Mouse (Mus musculus): ENCODE results near the gene 2310057J18Rik. TPM values are rescaled to one million over a fixed set of nuclear protein-coding genes. Genes with fewer than 3 reads are reported as not detected.
"Not testable (repeated sequence)": the region's sequence is repeated elsewhere in the genome, so short reads cannot be mapped to it uniquely, and the experiment has no call there.

Gene 2310057J18Rik
- not detected in 2 replicates for polyA plus RNA-seq (2016; fragmentation: Nextera tagmentation; extraction: Ambion mirVana)

DNA sequence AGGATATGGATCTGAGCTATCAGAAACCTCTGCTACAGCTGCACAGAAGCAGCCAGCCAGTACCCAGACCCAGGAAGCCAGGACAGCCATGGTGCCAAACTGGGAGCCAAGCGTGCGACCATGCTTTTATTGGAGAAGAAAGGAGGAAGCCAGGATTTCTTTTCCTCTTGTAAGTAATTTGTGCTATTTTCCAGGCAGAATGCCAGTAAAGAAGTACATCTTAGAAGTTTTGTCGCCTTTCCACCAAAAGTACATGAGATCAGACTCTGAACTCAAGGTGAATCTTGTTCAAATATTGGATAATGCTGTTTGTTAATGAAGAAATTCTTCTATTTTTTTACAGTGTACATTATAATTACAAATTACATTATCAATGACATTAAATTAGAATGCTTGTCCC is at the start of gene 2310057J18Rik:
2310057J18Rik (minus strand) TSS at position 101 of the 400 bp plus-strand sequence.
- no peaks in the 10 kb centered on the region for H3K4me1 ChIP-seq
- no peaks in the 10 kb centered on the region for H3K9me3 ChIP-seq
- H3K4me3 ChIP-seq: no peak within 1 kb of the TSS
- no peaks in the 10 kb centered on the region for H3K27me3 ChIP-seq
- no peak within 1 kb of the TSS for H3K4me2 ChIP-seq (replicated peaks)
- H3K9ac ChIP-seq (replicated peaks): no peak within 1 kb of the TSS
- H3K36me3 ChIP-seq: no peaks in the 10 kb centered on the region
- H3K27ac ChIP-seq (replicated peaks): no peak within 1 kb of the TSS
- ATAC-seq (ENCODE audit: low FRiP score, low read depth): no peak
- 93% methylated on average over 3 of the region's 3 CpGs for WGBS

DNA sequence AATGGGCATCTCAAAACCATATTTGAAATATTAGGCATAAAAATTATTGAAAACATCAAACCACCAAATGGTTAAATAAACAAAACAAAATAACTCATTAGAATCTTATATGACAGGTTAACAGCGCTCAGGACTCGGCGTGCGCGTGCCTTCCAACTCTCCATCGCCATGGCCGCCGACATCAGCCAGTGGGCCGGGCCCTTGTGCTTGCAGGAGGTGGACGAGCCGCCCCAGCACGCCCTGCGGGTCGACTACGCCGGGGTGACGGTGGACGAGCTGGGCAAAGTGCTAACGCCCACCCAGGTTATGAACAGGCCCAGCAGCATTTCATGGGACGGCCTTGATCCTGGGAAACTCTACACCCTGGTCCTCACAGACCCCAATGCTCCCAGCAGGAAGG is 43.9 kb upstream of the 2310057J18Rik start:
- H3K9me3 ChIP-seq; H3K36me3 ChIP-seq; H3K4me1 ChIP-seq; ATAC-seq (ENCODE audit: low FRiP score, low read depth); H3K4me3 ChIP-seq; H3K4me2 ChIP-seq (replicated peaks); H3K27ac ChIP-seq (replicated peaks); H3K9ac ChIP-seq (replicated peaks); H3K27me3 ChIP-seq: not testable (repeated sequence)
- 92% methylated on average over 11 of the region's 20 CpGs for WGBS

DNA sequence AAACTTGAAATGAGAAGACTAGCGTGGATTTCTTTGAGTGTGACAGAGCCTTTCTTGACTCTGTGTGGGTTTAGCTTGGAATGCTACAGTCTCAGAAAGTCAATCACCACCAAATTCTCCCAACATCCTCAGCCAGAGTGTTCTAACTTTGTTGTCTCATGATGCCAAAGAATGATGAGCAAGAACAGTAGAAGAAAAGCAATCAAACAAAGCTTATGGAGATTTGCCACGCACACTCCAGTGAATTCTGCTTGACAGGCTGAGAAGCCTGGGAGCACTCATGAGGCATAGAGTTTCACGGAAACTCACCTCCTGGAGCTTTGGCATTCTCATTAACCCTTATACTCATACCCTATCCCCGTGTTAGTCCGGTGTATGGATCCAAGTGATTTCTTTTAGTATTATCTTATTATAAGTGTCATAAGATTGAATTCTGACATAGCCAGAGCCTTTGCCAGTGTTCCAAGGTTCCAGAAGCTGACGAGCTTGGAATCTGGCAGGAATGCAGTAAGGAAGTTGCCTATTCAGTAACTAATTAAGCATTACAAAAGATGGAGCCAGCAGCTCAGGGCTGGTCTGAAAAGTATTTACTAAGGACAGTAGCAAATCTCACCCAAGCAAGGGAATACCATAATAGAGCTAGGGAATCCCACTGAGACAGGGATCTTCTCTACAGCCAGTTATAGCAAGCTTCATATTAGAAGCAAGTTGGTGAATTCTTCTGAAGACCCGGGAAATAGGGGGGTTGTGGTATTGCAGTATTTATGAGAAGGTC is 33.6 kb upstream of the 2310057J18Rik start:
- no peaks in the 10 kb centered on the region for H3K9me3 ChIP-seq
- ATAC-seq (ENCODE audit: low FRiP score, low read depth): no peak
- 65% methylated on average over 7 of the region's 7 CpGs for WGBS
- no peak overlapping the region for H3K9ac ChIP-seq (replicated peaks)
- H3K4me1 ChIP-seq: no peaks in the 10 kb centered on the region
- H3K27ac ChIP-seq (replicated peaks): no peak overlapping the region
- no peak overlapping the region for H3K4me2 ChIP-seq (replicated peaks)
- H3K27me3 ChIP-seq: no peaks in the 10 kb centered on the region
- H3K4me3 ChIP-seq: no peak overlapping the region
- no peaks in the 10 kb centered on the region for H3K36me3 ChIP-seq

DNA sequence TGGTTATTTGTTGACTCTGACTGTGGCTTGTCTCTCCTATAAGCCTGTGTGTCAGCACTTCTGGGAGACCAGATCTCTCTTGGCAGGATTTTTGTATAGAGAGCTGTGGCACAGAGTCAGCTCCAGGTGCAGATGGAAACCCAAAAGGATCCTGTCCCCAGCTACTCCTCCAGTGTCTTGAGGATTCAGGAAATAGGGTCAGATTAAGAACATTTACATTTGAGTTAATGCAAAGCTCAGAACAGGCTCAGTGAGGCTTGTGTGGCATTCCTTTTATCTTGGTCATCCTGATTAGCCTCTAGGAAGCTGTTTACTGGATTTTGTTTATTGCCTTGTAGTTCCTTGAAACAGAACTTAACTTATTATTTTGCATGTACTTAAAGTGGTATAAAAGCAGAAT is 11.7 kb upstream of the 2310057J18Rik start:
- Histone ChIP-seq H3K9ac (replicated peaks) (no peak overlapping the region), H3K36me3 (no peaks in the 10 kb centered on the region), H3K9me3 (no peaks in the 10 kb centered on the region), H3K4me3 (no peak overlapping the region), H3K4me1 (no peaks in the 10 kb centered on the region), H3K27ac (replicated peaks) (no peak overlapping the region), H3K4me2 (replicated peaks) (no peak overlapping the region), H3K27me3 (no peaks in the 10 kb centered on the region)
- no peak for ATAC-seq (ENCODE audit: low FRiP score, low read depth)

DNA sequence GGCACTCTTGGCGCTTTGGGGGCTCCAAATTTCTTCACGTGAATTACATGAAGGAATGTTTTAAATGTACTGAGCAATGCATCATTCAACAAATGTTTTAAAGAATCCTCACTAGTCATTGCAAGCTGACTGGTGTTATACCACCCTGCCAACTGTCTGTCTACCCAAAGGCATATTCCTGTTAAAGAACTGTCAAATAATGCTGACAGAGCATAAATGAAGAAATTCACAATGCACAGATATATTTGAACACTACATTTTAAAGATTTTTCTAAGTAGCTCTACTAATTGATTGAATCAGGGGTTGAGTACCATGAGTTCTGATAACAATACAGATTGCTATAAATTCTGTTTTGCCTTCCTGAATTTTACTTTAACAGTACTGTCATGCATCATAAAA is 2.9 kb upstream of the 2310057J18Rik start:
- Histone ChIP-seq H3K27ac (replicated peaks) (no peak overlapping the region), H3K4me3 (no peak overlapping the region), H3K9me3 (no peaks in the 10 kb centered on the region), H3K9ac (replicated peaks) (no peak overlapping the region), H3K27me3 (no peaks in the 10 kb centered on the region), H3K4me1 (no peaks in the 10 kb centered on the region), H3K4me2 (replicated peaks) (no peak overlapping the region), H3K36me3 (no peaks in the 10 kb centered on the region)
- ATAC-seq (ENCODE audit: low FRiP score, low read depth): no peak
- WGBS: 80% methylated on average over 2 of the region's 2 CpGs

DNA sequence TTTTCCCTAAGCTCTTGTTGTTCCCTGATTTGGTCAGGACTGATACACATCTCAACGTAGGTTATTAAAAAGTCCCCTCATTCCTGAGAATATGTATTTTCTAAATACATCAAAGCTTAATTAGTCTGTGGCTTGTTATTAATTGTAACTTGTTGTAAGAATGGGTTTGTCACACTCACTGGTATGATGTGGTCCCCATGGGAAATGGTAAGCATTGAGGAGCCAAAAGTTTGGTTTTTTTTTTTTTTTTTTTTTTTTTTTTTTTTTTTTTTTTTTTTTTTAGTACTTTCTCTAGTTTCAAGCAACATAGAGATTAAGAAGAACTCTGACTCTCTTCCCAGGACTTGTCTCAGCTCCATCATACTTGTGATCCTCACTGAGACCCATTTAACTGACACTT is 17.9 kb downstream of the 2310057J18Rik start:
- Histone ChIP-seq H3K4me1 (no peaks in the 10 kb centered on the region), H3K36me3 (no peaks in the 10 kb centered on the region), H3K9me3 (no peaks in the 10 kb centered on the region), H3K27me3 (no peaks in the 10 kb centered on the region), H3K9ac (replicated peaks) (no peak overlapping the region), H3K4me3 (no peak overlapping the region), H3K4me2 (replicated peaks) (no peak overlapping the region), H3K27ac (replicated peaks) (no peak overlapping the region)
- WGBS: 84% methylated on average over 1 of the region's 1 CpGs
- no peak for ATAC-seq (ENCODE audit: low FRiP score, low read depth)

DNA sequence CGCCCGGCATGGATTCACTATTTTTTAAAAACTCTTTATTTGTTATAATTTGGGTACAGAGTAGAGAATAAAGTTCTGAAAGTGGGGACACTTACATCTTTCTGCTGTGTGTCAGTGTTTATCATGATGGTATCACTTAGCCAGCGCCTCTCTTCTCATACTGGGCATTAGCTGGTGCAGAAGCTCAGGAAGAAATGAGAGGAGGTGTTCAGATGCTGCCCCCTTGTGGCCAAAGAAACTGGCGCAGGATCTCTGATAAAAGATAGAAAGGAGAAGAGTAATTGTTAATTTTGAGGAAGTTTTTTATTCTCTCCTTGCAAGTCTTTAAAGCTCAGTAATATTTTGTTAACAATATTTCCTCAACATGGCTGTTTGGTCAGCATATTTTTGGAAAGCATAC is 31.0 kb downstream of the 2310057J18Rik start:
- H3K4me1 ChIP-seq: no peaks in the 10 kb centered on the region

DNA sequence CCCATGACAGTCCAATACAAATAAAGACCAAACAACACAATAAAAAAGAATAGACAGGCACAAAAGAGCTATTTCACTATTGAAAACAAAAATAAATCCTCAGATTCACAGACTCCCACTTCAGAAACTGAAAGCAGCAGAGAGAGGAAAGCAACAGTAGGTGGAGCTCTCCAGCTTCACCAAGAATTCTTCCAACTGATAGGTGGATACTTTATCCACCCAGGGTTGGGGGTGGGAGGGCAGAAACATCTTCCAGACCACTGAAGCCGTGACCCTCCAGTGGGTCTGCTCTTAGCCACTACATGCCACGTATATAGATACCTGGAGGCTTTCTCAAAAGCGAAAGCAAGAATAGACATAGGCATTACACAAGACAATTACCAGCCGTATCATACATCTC is 31.6 kb downstream of the 2310057J18Rik start:
- H3K27me3 ChIP-seq: no peaks in the 10 kb centered on the region
- H3K27ac ChIP-seq (replicated peaks): no peak overlapping the region
- no peaks in the 10 kb centered on the region for H3K36me3 ChIP-seq
- H3K9ac ChIP-seq (replicated peaks): no peak overlapping the region
- H3K4me1 ChIP-seq: no peaks in the 10 kb centered on the region
- 75% methylated on average over 4 of the region's 4 CpGs for WGBS
- no peaks in the 10 kb centered on the region for H3K9me3 ChIP-seq
- H3K4me3 ChIP-seq: no peak overlapping the region
- H3K4me2 ChIP-seq (replicated peaks): no peak overlapping the region
- ATAC-seq (ENCODE audit: low FRiP score, low read depth): 0 out of 2 replicates have a peak, but pooled peaks have one; percentile 24

More for the DNA sequence above, 31.0 kb downstream of the 2310057J18Rik start:
- H3K27ac ChIP-seq (replicated peaks): no peak overlapping the region
- ATAC-seq (ENCODE audit: low FRiP score, low read depth): peak; percentile 78
- H3K9me3 ChIP-seq: no peaks in the 10 kb centered on the region
- WGBS: 49% methylated on average over 4 of the region's 4 CpGs
- no peak overlapping the region for H3K4me3 ChIP-seq
- H3K27me3 ChIP-seq: no peaks in the 10 kb centered on the region
- no peak overlapping the region for H3K9ac ChIP-seq (replicated peaks)
- no peak overlapping the region for H3K4me2 ChIP-seq (replicated peaks)
- no peaks in the 10 kb centered on the region for H3K36me3 ChIP-seq

Other genes with a start within 250 kb of the 2310057J18Rik start
- gene Soga3, start 157.5 kb upstream of the 2310057J18Rik start, polyA plus RNA-seq (2016; fragmentation: Nextera tagmentation; extraction: Ambion mirVana): 72.7 and 86.7 TPM in 2 replicates
- 5.2 and 7.4 TPM in 2 replicates for gene Gm49353, start 212.7 kb upstream of the 2310057J18Rik start, polyA plus RNA-seq (2016; fragmentation: Nextera tagmentation; extraction: Ambion mirVana)
- gene 9330159F19Rik, start 225.3 kb upstream of the 2310057J18Rik start, polyA plus RNA-seq (2016; fragmentation: Nextera tagmentation; extraction: Ambion mirVana): 12.6 and 14.7 TPM in 2 replicates

Data from midbrain, embryonic 12.5 days (tissue).